Mouse (Mus musculus): ENCODE results near the gene Cinp. TPM values are rescaled to one million over a fixed set of nuclear protein-coding genes. Genes with fewer than 3 reads are reported as not detected.

Cinp gene
- total and polyA plus RNA-seq, 3 experiments, result 23.4 to 134 (median 82.8) TPM

GRCm38 (mm10) chr12:110835182-110835581 is 53.8 kb downstream of the Cinp start:
- Histone ChIP-seq H3K4me1 (ENCODE audit: insufficient read depth, low read depth, low read length) (peaks cover 7% of the 10 kb centered on the region), H3K9me3 (replicated peaks) (no peaks in the 10 kb centered on the region), H3K27me3 (ENCODE audit: insufficient read depth, low read length) (peaks cover 53% of the 10 kb centered on the region), H3K4me3 (ENCODE audit: low read depth, low read length) (no peak overlapping the region), H3K36me3 (replicated peaks) (no peaks in the 10 kb centered on the region)
- no peak for TF ChIP-seq GATA1 (IDR thresholded peaks at IDR 0.05; ENCODE audit: borderline replicate concordance, low read length)
- TF ChIP-seq CTCF (IDR thresholded peaks at IDR 0.05; ENCODE audit: low read depth, low read length), result no peak
- no peak for TF ChIP-seq TAL1 (conservative IDR thresholded peaks at IDR 0.05; ENCODE audit: low read depth, low read length)
- no peak for TF ChIP-seq POLR2AphosphoS5 (IDR thresholded peaks at IDR 0.05; ENCODE audit: insufficient replicate concordance, low read depth, low read length)
- no peak for TF ChIP-seq GATA2 (IDR thresholded peaks at IDR 0.05; ENCODE audit: borderline replicate concordance, low read depth, low read length)
- ATAC-seq (ENCODE audit: extremely low read depth, insufficient number of reproducible peaks, low FRiP score, poor library complexity, severe bottlenecking) (no peak), DNase-seq (ENCODE audit: low spot score) (no peak)

- no peaks in the 10 kb centered on the region for H3K9me3 ChIP-seq (replicated peaks)
- H3K4me3 ChIP-seq (ENCODE audit: low read depth, low read length), result no peak overlapping the region
- H3K4me1 ChIP-seq (ENCODE audit: insufficient read depth, low read depth, low read length), result no peaks in the 10 kb centered on the region
- TF ChIP-seq CTCF (IDR thresholded peaks at IDR 0.05; ENCODE audit: low read depth, low read length) (no peak), GATA1 (IDR thresholded peaks at IDR 0.05; ENCODE audit: borderline replicate concordance, low read length) (no peak), GATA2 (IDR thresholded peaks at IDR 0.05; ENCODE audit: borderline replicate concordance, low read depth, low read length) (no peak), TAL1 (conservative IDR thresholded peaks at IDR 0.05; ENCODE audit: low read depth, low read length) (no peak), POLR2AphosphoS5 (IDR thresholded peaks at IDR 0.05; ENCODE audit: insufficient replicate concordance, low read depth, low read length) (no peak)
- H3K27me3 ChIP-seq (ENCODE audit: insufficient read depth, low read length), result peaks cover 50% of the 10 kb centered on the region
- ATAC-seq (ENCODE audit: extremely low read depth, insufficient number of reproducible peaks, low FRiP score, poor library complexity, severe bottlenecking), result no peak
- H3K36me3 ChIP-seq (replicated peaks), result no peaks in the 10 kb centered on the region
- no peak for DNase-seq (ENCODE audit: low spot score)
These were observed 58.5 kb downstream of the Cinp start for GRCm38 (mm10) chr12:110830293-110831024.

- H3K4me1 ChIP-seq (ENCODE audit: insufficient read depth, low read depth, low read length), result no peaks in the 10 kb centered on the region
- TF ChIP-seq POLR2AphosphoS5 (IDR thresholded peaks at IDR 0.05; ENCODE audit: insufficient replicate concordance, low read depth, low read length) (no peak; the same call in 1 of the 2 replicates), CTCF (IDR thresholded peaks at IDR 0.05; ENCODE audit: low read depth, low read length) (no peak), GATA2 (IDR thresholded peaks at IDR 0.05; ENCODE audit: borderline replicate concordance, low read depth, low read length) (no peak), TAL1 (conservative IDR thresholded peaks at IDR 0.05; ENCODE audit: low read depth, low read length) (no peak), GATA1 (IDR thresholded peaks at IDR 0.05; ENCODE audit: borderline replicate concordance, low read length) (no peak)
- H3K27me3 ChIP-seq (ENCODE audit: insufficient read depth, low read length), result peaks cover 44% of the 10 kb centered on the region
- no peaks in the 10 kb centered on the region for H3K36me3 ChIP-seq (replicated peaks)
- DNase-seq (ENCODE audit: low spot score), result no peak
- H3K4me3 ChIP-seq (ENCODE audit: low read depth, low read length), result no peak overlapping the region
- H3K9me3 ChIP-seq (replicated peaks), result no peaks in the 10 kb centered on the region
- no peak for ATAC-seq (ENCODE audit: extremely low read depth, insufficient number of reproducible peaks, low FRiP score, poor library complexity, severe bottlenecking)
These were observed 60.0 kb downstream of the Cinp start for GRCm38 (mm10) chr12:110828908-110829307.

Other genes starting within 250 kb of the Cinp start
- not detected in 2 replicates for gene 1700001K19Rik, start 206.5 kb downstream of the Cinp start, total RNA-seq (2014; fragmentation: Nextera tagmentation)
- gene 1700001K19Rik, start 206.5 kb downstream of the Cinp start, total RNA-seq (2017), result 0.17 TPM in 1 of 2 replicates, not detected in the other
- not detected in 2 replicates for gene 1700001K19Rik, start 206.5 kb downstream of the Cinp start, polyA plus RNA-seq (2012)
- 1,636 and 2,110 TPM in 2 replicates for gene Hsp90aa1, start 186.4 kb downstream of the Cinp start, total RNA-seq (2014; fragmentation: Nextera tagmentation)
- 2,016 and 2,418 TPM in 2 replicates for gene Hsp90aa1, start 186.4 kb downstream of the Cinp start, total RNA-seq (2017)
- gene Hsp90aa1, start 186.4 kb downstream of the Cinp start, polyA plus RNA-seq (2012), result 197 and 458 TPM in 2 replicates
- gene Wdr20, start 151.2 kb downstream of the Cinp start, total RNA-seq (2014; fragmentation: Nextera tagmentation), result 28.5 and 36.9 TPM in 2 replicates
- 47.1 and 47.7 TPM in 2 replicates for gene Wdr20, start 151.2 kb downstream of the Cinp start, total RNA-seq (2017)
- gene Wdr20, start 151.2 kb downstream of the Cinp start, polyA plus RNA-seq (2012), result 8.1 and 16.4 TPM in 2 replicates
- 0.49 and 3.3 TPM in 2 replicates for gene Mok, start 48.2 kb downstream of the Cinp start, total RNA-seq (2014; fragmentation: Nextera tagmentation)
- gene Mok, start 48.2 kb downstream of the Cinp start, total RNA-seq (2017), result 0.76 and 0.93 TPM in 2 replicates
- 0.41 and 0.62 TPM in 2 replicates for gene Mok, start 48.2 kb downstream of the Cinp start, polyA plus RNA-seq (2012)
- gene Zfp839, start 38.9 kb downstream of the Cinp start, total RNA-seq (2014; fragmentation: Nextera tagmentation), result 4.7 and 8.1 TPM in 2 replicates
- gene Zfp839, start 38.9 kb downstream of the Cinp start, total RNA-seq (2017), result 7.9 and 16.0 TPM in 2 replicates
- 7.0 and 8.0 TPM in 2 replicates for gene Zfp839, start 38.9 kb downstream of the Cinp start, polyA plus RNA-seq (2012)
- 9.2 and 13.9 TPM in 2 replicates for gene Tecpr2, start 119 bp upstream of the Cinp start, total RNA-seq (2014; fragmentation: Nextera tagmentation)
- gene Tecpr2, start 119 bp upstream of the Cinp start, total RNA-seq (2017), result 7.7 and 8.7 TPM in 2 replicates
- 4.5 and 5.6 TPM in 2 replicates for gene Tecpr2, start 119 bp upstream of the Cinp start, polyA plus RNA-seq (2012)
- gene Ankrd9, start 89.9 kb upstream of the Cinp start, total RNA-seq (2014; fragmentation: Nextera tagmentation), result 2.6 and 3.5 TPM in 2 replicates
- gene Ankrd9, start 89.9 kb upstream of the Cinp start, total RNA-seq (2017), result 7.5 and 16.0 TPM in 2 replicates
- 16.5 and 19.3 TPM in 2 replicates for gene Ankrd9, start 89.9 kb upstream of the Cinp start, polyA plus RNA-seq (2012)
- gene Rcor1, start 150.2 kb upstream of the Cinp start, total RNA-seq (2014; fragmentation: Nextera tagmentation), result 304 and 341 TPM in 2 replicates
- 104 and 125 TPM in 2 replicates for gene Rcor1, start 150.2 kb upstream of the Cinp start, total RNA-seq (2017)
- gene Rcor1, start 150.2 kb upstream of the Cinp start, polyA plus RNA-seq (2012), result 84.4 and 93.1 TPM in 2 replicates

Measured in G1E (cell line).